Mouse (Mus musculus): ENCODE data around the gene Gm36864. TPM values are rescaled to one million over a fixed set of nuclear protein-coding genes. Genes with fewer than 3 reads are reported as not detected.

Gm36864 gene
- polyA plus RNA-seq, 1 experiment from 2014 or later: not detected

- Histone ChIP-seq H3K9ac (no peak overlapping the region), H3K27ac (no peak overlapping the region), H3K9me3 (replicated peaks) (no peaks in the 10 kb centered on the region), H3K27me3 (peaks cover 21% of the 10 kb centered on the region), H3K36me3 (no peaks in the 10 kb centered on the region), H3K4me1 (replicated peaks) (no peaks in the 10 kb centered on the region), H3K4me2 (no peak overlapping the region), H3K4me3 (no peak overlapping the region)
- no peak for ATAC-seq (replicated peaks; ENCODE audit: insufficient number of reproducible peaks, insufficient read depth, low FRiP score, low read depth)
- WGBS: 46% methylated on average over 2 of the region's 2 CpGs
These were observed 41.3 kb downstream of the Gm36864 start for GRCm38 (mm10) chr7:44277250-44277622.

GRCm38 (mm10) chr7:44280959-44281358 is 45.0 kb downstream of the Gm36864 start:
- WGBS: 52% methylated on average over 1 of the region's 1 CpGs
- H3K4me2 ChIP-seq: no peak overlapping the region
- no peak overlapping the region for H3K27ac ChIP-seq
- no peaks in the 10 kb centered on the region for H3K36me3 ChIP-seq
- 0 out of 2 replicates have a peak, but pooled peaks cover 10% of the 10 kb centered on the region for H3K27me3 ChIP-seq
- H3K4me3 ChIP-seq: no peak overlapping the region
- H3K9me3 ChIP-seq (replicated peaks): no peaks in the 10 kb centered on the region
- H3K4me1 ChIP-seq (replicated peaks): no peaks in the 10 kb centered on the region
- ATAC-seq (replicated peaks; ENCODE audit: insufficient number of reproducible peaks, insufficient read depth, low FRiP score, low read depth): no peak
- H3K9ac ChIP-seq: no peak overlapping the region

GRCm38 (mm10) chr7:44281586-44281985 is 45.6 kb downstream of the Gm36864 start:
- Histone ChIP-seq H3K27ac (no peak overlapping the region), H3K9ac (no peak overlapping the region), H3K4me3 (no peak overlapping the region), H3K9me3 (replicated peaks) (no peaks in the 10 kb centered on the region; the same call in 1 of the 2 replicates), H3K4me2 (no peak overlapping the region), H3K27me3 (0 out of 2 replicates have a peak, but pooled peaks cover 10% of the 10 kb centered on the region), H3K4me1 (replicated peaks) (no peaks in the 10 kb centered on the region), H3K36me3 (no peaks in the 10 kb centered on the region)
- ATAC-seq (replicated peaks; ENCODE audit: insufficient number of reproducible peaks, insufficient read depth, low FRiP score, low read depth): no peak
- 64% methylated on average over 7 of the region's 7 CpGs for WGBS

GRCm38 (mm10) chr7:44287760-44288159 is 51.8 kb downstream of the Gm36864 start:
- no peaks in the 10 kb centered on the region for H3K4me1 ChIP-seq (replicated peaks)
- no peak for ATAC-seq (replicated peaks; ENCODE audit: insufficient number of reproducible peaks, insufficient read depth, low FRiP score, low read depth)
- H3K27ac ChIP-seq: no peak overlapping the region
- 0 out of 2 replicates have a peak, but pooled peaks cover 8% of the 10 kb centered on the region for H3K27me3 ChIP-seq
- no peaks in the 10 kb centered on the region; the same call in 1 of the 2 replicates for H3K9me3 ChIP-seq (replicated peaks)
- no peak overlapping the region for H3K4me3 ChIP-seq
- H3K4me2 ChIP-seq: no peak overlapping the region
- no peaks in the 10 kb centered on the region for H3K36me3 ChIP-seq
- H3K9ac ChIP-seq: no peak overlapping the region
- WGBS: 58% methylated on average over 7 of the region's 7 CpGs

- 71% methylated on average over 4 of the region's 4 CpGs for WGBS
- no peak overlapping the region for H3K4me3 ChIP-seq
- H3K9me3 ChIP-seq (replicated peaks): no peaks in the 10 kb centered on the region; the same call in 1 of the 2 replicates
- no peaks in the 10 kb centered on the region for H3K4me1 ChIP-seq (replicated peaks)
- H3K36me3 ChIP-seq: no peaks in the 10 kb centered on the region
- 0 out of 2 replicates have a peak, but pooled peaks cover 7% of the 10 kb centered on the region for H3K27me3 ChIP-seq
- H3K9ac ChIP-seq: no peak overlapping the region
- H3K4me2 ChIP-seq: no peak overlapping the region
- no peak overlapping the region for H3K27ac ChIP-seq
- ATAC-seq (replicated peaks; ENCODE audit: insufficient number of reproducible peaks, insufficient read depth, low FRiP score, low read depth): no peak
These were observed 55.0 kb downstream of the Gm36864 start for GRCm38 (mm10) chr7:44290986-44291385.

GRCm38 (mm10) chr7:44291418-44291817 is 55.4 kb downstream of the Gm36864 start:
- no peak for ATAC-seq (replicated peaks; ENCODE audit: insufficient number of reproducible peaks, insufficient read depth, low FRiP score, low read depth)
- 43% methylated on average over 4 of the region's 4 CpGs for whole genome bisulfite sequencing
- no peak overlapping the region for H3K9ac ChIP-seq

More at GRCm38 (mm10) chr7:44291418-44291817, 55.4 kb downstream of the Gm36864 start:
- Histone ChIP-seq H3K27me3 (0 out of 2 replicates have a peak, but pooled peaks cover 7% of the 10 kb centered on the region), H3K36me3 (no peaks in the 10 kb centered on the region), H3K4me2 (no peak overlapping the region), H3K4me3 (no peak overlapping the region), H3K27ac (no peak overlapping the region), H3K4me1 (replicated peaks) (no peaks in the 10 kb centered on the region), H3K9me3 (replicated peaks) (no peaks in the 10 kb centered on the region; the same call in 1 of the 2 replicates)

Other genes with a start within 250 kb of the Gm36864 start
- gene Klk1b11, start 240.3 kb upstream of the Gm36864 start, polyA plus RNA-seq (2015; fragmentation: Nextera tagmentation; extraction: Ambion mirVana): not detected in 2 replicates
- gene Klk1b26, start 224.0 kb upstream of the Gm36864 start, polyA plus RNA-seq (2015; fragmentation: Nextera tagmentation; extraction: Ambion mirVana): not detected in 2 replicates
- not detected in 2 replicates for gene Klk1b27, start 183.9 kb upstream of the Gm36864 start, polyA plus RNA-seq (2015; fragmentation: Nextera tagmentation; extraction: Ambion mirVana)
- gene Klk1b21, start 133.8 kb upstream of the Gm36864 start, polyA plus RNA-seq (2015; fragmentation: Nextera tagmentation; extraction: Ambion mirVana): not detected in 2 replicates
- not detected in 2 replicates for gene Klk1b22, start 123.5 kb upstream of the Gm36864 start, polyA plus RNA-seq (2015; fragmentation: Nextera tagmentation; extraction: Ambion mirVana)
- gene Klk1b16, start 99.4 kb upstream of the Gm36864 start, polyA plus RNA-seq (2015; fragmentation: Nextera tagmentation; extraction: Ambion mirVana): not detected in 2 replicates
- gene Klk1b24, start 47.9 kb upstream of the Gm36864 start, polyA plus RNA-seq (2015; fragmentation: Nextera tagmentation; extraction: Ambion mirVana): not detected in 2 replicates
- gene Klk1b3, start 38.0 kb upstream of the Gm36864 start, polyA plus RNA-seq (2015; fragmentation: Nextera tagmentation; extraction: Ambion mirVana): not detected in 2 replicates
- not detected in 2 replicates for gene Klk1b4, start 28.7 kb upstream of the Gm36864 start, polyA plus RNA-seq (2015; fragmentation: Nextera tagmentation; extraction: Ambion mirVana)
- not detected in 2 replicates for gene Klk1b5, start 20.2 kb upstream of the Gm36864 start, polyA plus RNA-seq (2015; fragmentation: Nextera tagmentation; extraction: Ambion mirVana)
- 0.13 TPM in 1 of 2 replicates, not detected in the other for gene Klk1, start 10.8 kb upstream of the Gm36864 start, polyA plus RNA-seq (2015; fragmentation: Nextera tagmentation; extraction: Ambion mirVana)
- gene 1700028J19Rik, start 10.5 kb downstream of the Gm36864 start, polyA plus RNA-seq (2015; fragmentation: Nextera tagmentation; extraction: Ambion mirVana): 0.62 and 1.1 TPM in 2 replicates
- gene 2410002F23Rik, start 10.5 kb downstream of the Gm36864 start, polyA plus RNA-seq (2015; fragmentation: Nextera tagmentation; extraction: Ambion mirVana): 59.5 and 86.8 TPM in 2 replicates
- not detected in 2 replicates for gene Acp4, start 21.2 kb downstream of the Gm36864 start, polyA plus RNA-seq (2015; fragmentation: Nextera tagmentation; extraction: Ambion mirVana)
- gene Gm15517, start 25.3 kb downstream of the Gm36864 start, polyA plus RNA-seq (2015; fragmentation: Nextera tagmentation; extraction: Ambion mirVana): not detected in 2 replicates
- gene Clec11a, start 70.7 kb downstream of the Gm36864 start, polyA plus RNA-seq (2015; fragmentation: Nextera tagmentation; extraction: Ambion mirVana): 1.0 and 2.5 TPM in 2 replicates
- 0.58 and 0.74 TPM in 2 replicates for gene Shank1, start 74.1 kb downstream of the Gm36864 start, polyA plus RNA-seq (2015; fragmentation: Nextera tagmentation; extraction: Ambion mirVana)
- 0.71 and 0.82 TPM in 2 replicates for gene Syt3, start 147.9 kb downstream of the Gm36864 start, polyA plus RNA-seq (2015; fragmentation: Nextera tagmentation; extraction: Ambion mirVana)
- gene 1700008O03Rik, start 149.6 kb downstream of the Gm36864 start, polyA plus RNA-seq (2015; fragmentation: Nextera tagmentation; extraction: Ambion mirVana): 0.13 and 0.47 TPM in 2 replicates
- 1.8 TPM in 2 replicates for gene Lrrc4b, start 192.8 kb downstream of the Gm36864 start, polyA plus RNA-seq (2015; fragmentation: Nextera tagmentation; extraction: Ambion mirVana)
- 0.43 and 0.74 TPM in 2 replicates for gene Aspdh, start 229.2 kb downstream of the Gm36864 start, polyA plus RNA-seq (2015; fragmentation: Nextera tagmentation; extraction: Ambion mirVana)
- 134 and 146 TPM in 2 replicates for gene Josd2, start 231.8 kb downstream of the Gm36864 start, polyA plus RNA-seq (2015; fragmentation: Nextera tagmentation; extraction: Ambion mirVana)